Mouse (Mus musculus) cerebellum, adult 2 months (tissue): ENCODE data around the gene Tex36.

Experiments
- CTCF ChIP-seq: fragments of 200-500 bp; IDR thresholded peaks from 2 replicates; pipeline ENCODE4 v1.5.1; 2011; ENCODE audit warnings: low read depth, mild to moderate bottlenecking, control low read depth, low read length, moderate library complexity, borderline replicate concordance; ENCODE audit not compliant: insufficient read depth
- POLR2A ChIP-seq: fragments of 200-500 bp; IDR thresholded peaks from 2 replicates; pipeline ENCODE4 v1.6.1; 2011; ENCODE audit warnings: low read length, control low read depth, borderline replicate concordance; ENCODE audit not compliant: insufficient read depth

DNA sequence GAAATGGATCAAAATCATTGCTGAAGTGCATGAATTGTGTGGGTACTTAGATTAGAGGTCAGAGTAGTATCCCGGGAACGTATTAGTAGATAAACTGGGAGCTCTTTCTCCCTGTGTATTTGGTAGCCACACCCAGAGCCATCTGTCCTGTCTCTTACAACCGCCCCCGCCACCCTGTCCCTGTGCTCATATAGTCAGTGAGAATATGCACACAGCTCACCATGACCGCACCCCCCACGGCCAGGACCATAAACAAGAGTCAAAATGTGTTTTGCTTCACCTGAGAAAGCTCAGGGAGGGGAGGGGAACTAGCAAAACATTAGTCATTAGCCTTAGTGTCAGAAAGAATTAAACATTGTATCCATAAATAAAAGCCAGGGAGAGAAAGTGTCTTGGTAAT, 18.7 kb downstream of the Tex36 start:
- TF ChIP-seq CTCF (no peak), POLR2A (no peak)
